Mouse (Mus musculus): Measurements from ENCODE around the gene Acss1. TPM values are rescaled to one million over a fixed set of nuclear protein-coding genes. Genes with fewer than 3 reads are reported as not detected.

Gene Acss1
- polyA plus RNA-seq, 1 experiment from 2014 or later = 10.0 TPM

GRCm38 (mm10) chr2:150655290-150655689, 13.0 kb downstream of the Acss1 start:
- ATAC-seq (replicated peaks; ENCODE audit: insufficient number of reproducible peaks, low FRiP score, low TSS enrichment, low read depth) = no peak
- Histone ChIP-seq H3K4me2 (ENCODE audit: low read depth, low read length) (no peak overlapping the region), H3K27me3 (ENCODE audit: control insufficient read depth, insufficient read depth, low read length) (no peaks in the 10 kb centered on the region), H3K9ac (replicated peaks; ENCODE audit: low read length) (no peak overlapping the region), H3K36me3 (replicated peaks; ENCODE audit: control insufficient read depth, insufficient read depth, low read depth, low read length) (no peaks in the 10 kb centered on the region), H3K27ac (replicated peaks; ENCODE audit: low read depth, low read length) (no peak overlapping the region), H3K4me1 (ENCODE audit: control insufficient read depth, insufficient read depth, low read length) (peaks cover 6% of the 10 kb centered on the region; the same call in 1 of the 2 replicates), H3K4me3 (ENCODE audit: low read depth, low read length) (no peak overlapping the region), H3K9me3 (replicated peaks; ENCODE audit: control insufficient read depth, low read length) (no peaks in the 10 kb centered on the region)
- WGBS = 81% methylated on average over 6 of the region's 6 CpGs
- no peak for DNase-seq (ENCODE audit: low spot score)

GRCm38 (mm10) chr2:150654814-150655213, 13.5 kb downstream of the Acss1 start:
- Histone ChIP-seq H3K4me2 (ENCODE audit: low read depth, low read length) (no peak overlapping the region), H3K27me3 (ENCODE audit: control insufficient read depth, insufficient read depth, low read length) (no peaks in the 10 kb centered on the region), H3K36me3 (replicated peaks; ENCODE audit: control insufficient read depth, insufficient read depth, low read depth, low read length) (no peaks in the 10 kb centered on the region), H3K9me3 (replicated peaks; ENCODE audit: control insufficient read depth, low read length) (no peaks in the 10 kb centered on the region), H3K4me1 (ENCODE audit: control insufficient read depth, insufficient read depth, low read length) (peaks cover 6% of the 10 kb centered on the region; the same call in 1 of the 2 replicates), H3K4me3 (ENCODE audit: low read depth, low read length) (no peak overlapping the region), H3K27ac (replicated peaks; ENCODE audit: low read depth, low read length) (no peak overlapping the region), H3K9ac (replicated peaks; ENCODE audit: low read length) (no peak overlapping the region)
- WGBS = 93% methylated on average over 2 of the region's 2 CpGs
- ATAC-seq (replicated peaks; ENCODE audit: insufficient number of reproducible peaks, low FRiP score, low TSS enrichment, low read depth) (no peak), DNase-seq (ENCODE audit: low spot score) (no peak)

GRCm38 (mm10) chr2:150651366-150651765, 16.9 kb downstream of the Acss1 start:
- Histone ChIP-seq H3K4me3 (ENCODE audit: low read depth, low read length) (no peak overlapping the region), H3K4me1 (ENCODE audit: control insufficient read depth, insufficient read depth, low read length) (peaks cover 6% of the 10 kb centered on the region; the same call in 1 of the 2 replicates), H3K27ac (replicated peaks; ENCODE audit: low read depth, low read length) (no peak overlapping the region), H3K4me2 (ENCODE audit: low read depth, low read length) (no peak overlapping the region), H3K36me3 (replicated peaks; ENCODE audit: control insufficient read depth, insufficient read depth, low read depth, low read length) (no peaks in the 10 kb centered on the region), H3K9me3 (replicated peaks; ENCODE audit: control insufficient read depth, low read length) (no peaks in the 10 kb centered on the region), H3K9ac (replicated peaks; ENCODE audit: low read length) (no peak overlapping the region), H3K27me3 (ENCODE audit: control insufficient read depth, insufficient read depth, low read length) (no peaks in the 10 kb centered on the region)
- no peak for DNase-seq (ENCODE audit: low spot score)
- no peak for ATAC-seq (replicated peaks; ENCODE audit: insufficient number of reproducible peaks, low FRiP score, low TSS enrichment, low read depth)
- 61% methylated on average over 9 of the region's 9 CpGs for WGBS

GRCm38 (mm10) chr2:150650511-150651074, 17.7 kb downstream of the Acss1 start:
- no peak overlapping the region for H3K27ac ChIP-seq (replicated peaks; ENCODE audit: low read depth, low read length)
- no peak overlapping the region for H3K4me3 ChIP-seq (ENCODE audit: low read depth, low read length)
- H3K4me2 ChIP-seq (ENCODE audit: low read depth, low read length) = no peak overlapping the region
- DNase-seq (ENCODE audit: low spot score) = peak; percentile 38
- no peaks in the 10 kb centered on the region for H3K36me3 ChIP-seq (replicated peaks; ENCODE audit: control insufficient read depth, insufficient read depth, low read depth, low read length)
- no peak overlapping the region for H3K9ac ChIP-seq (replicated peaks; ENCODE audit: low read length)
- WGBS = 7% methylated on average over 7 of the region's 7 CpGs
- H3K9me3 ChIP-seq (replicated peaks; ENCODE audit: control insufficient read depth, low read length) = no peaks in the 10 kb centered on the region
- peaks cover 6% of the 10 kb centered on the region; the same call in 1 of the 2 replicates for H3K4me1 ChIP-seq (ENCODE audit: control insufficient read depth, insufficient read depth, low read length)
- no peaks in the 10 kb centered on the region for H3K27me3 ChIP-seq (ENCODE audit: control insufficient read depth, insufficient read depth, low read length)
- ATAC-seq (replicated peaks; ENCODE audit: insufficient number of reproducible peaks, low FRiP score, low TSS enrichment, low read depth) = peak; percentile 60

- Histone ChIP-seq H3K9me3 (replicated peaks; ENCODE audit: control insufficient read depth, low read length) (no peaks in the 10 kb centered on the region), H3K9ac (replicated peaks; ENCODE audit: low read length) (no peak overlapping the region), H3K36me3 (replicated peaks; ENCODE audit: control insufficient read depth, insufficient read depth, low read depth, low read length) (no peaks in the 10 kb centered on the region), H3K27ac (replicated peaks; ENCODE audit: low read depth, low read length) (no peak overlapping the region), H3K4me3 (ENCODE audit: low read depth, low read length) (no peak overlapping the region), H3K27me3 (ENCODE audit: control insufficient read depth, insufficient read depth, low read length) (no peaks in the 10 kb centered on the region), H3K4me1 (ENCODE audit: control insufficient read depth, insufficient read depth, low read length) (peaks cover 6% of the 10 kb centered on the region; the same call in 1 of the 2 replicates), H3K4me2 (ENCODE audit: low read depth, low read length) (no peak overlapping the region)
- WGBS = 54% methylated on average over 13 of the region's 13 CpGs
- DNase-seq (ENCODE audit: low spot score) (no peak), ATAC-seq (replicated peaks; ENCODE audit: insufficient number of reproducible peaks, low FRiP score, low TSS enrichment, low read depth) (no peak)
These were observed 19.9 kb downstream of the Acss1 start for GRCm38 (mm10) chr2:150648300-150648895.

GRCm38 (mm10) chr2:150647681-150648299, 20.5 kb downstream of the Acss1 start:
- no peaks in the 10 kb centered on the region for H3K36me3 ChIP-seq (replicated peaks; ENCODE audit: control insufficient read depth, insufficient read depth, low read depth, low read length)
- H3K4me1 ChIP-seq (ENCODE audit: control insufficient read depth, insufficient read depth, low read length) = peaks cover 6% of the 10 kb centered on the region; the same call in 1 of the 2 replicates
- no peaks in the 10 kb centered on the region for H3K27me3 ChIP-seq (ENCODE audit: control insufficient read depth, insufficient read depth, low read length)
- no peak for DNase-seq (ENCODE audit: low spot score)
- no peak overlapping the region for H3K4me3 ChIP-seq (ENCODE audit: low read depth, low read length)
- no peak overlapping the region for H3K9ac ChIP-seq (replicated peaks; ENCODE audit: low read length)
- ATAC-seq (replicated peaks; ENCODE audit: insufficient number of reproducible peaks, low FRiP score, low TSS enrichment, low read depth) = no peak
- H3K4me2 ChIP-seq (ENCODE audit: low read depth, low read length) = no peak overlapping the region
- 74% methylated on average over 14 of the region's 14 CpGs for WGBS
- H3K9me3 ChIP-seq (replicated peaks; ENCODE audit: control insufficient read depth, low read length) = no peaks in the 10 kb centered on the region
- no peak overlapping the region for H3K27ac ChIP-seq (replicated peaks; ENCODE audit: low read depth, low read length)

GRCm38 (mm10) chr2:150646411-150647121, 21.7 kb downstream of the Acss1 start:
- Histone ChIP-seq H3K4me1 (ENCODE audit: control insufficient read depth, insufficient read depth, low read length) (peaks cover 6% of the 10 kb centered on the region; the same call in 1 of the 2 replicates), H3K4me3 (ENCODE audit: low read depth, low read length) (no peak overlapping the region), H3K27ac (replicated peaks; ENCODE audit: low read depth, low read length) (no peak overlapping the region), H3K4me2 (ENCODE audit: low read depth, low read length) (no peak overlapping the region), H3K9me3 (replicated peaks; ENCODE audit: control insufficient read depth, low read length) (no peaks in the 10 kb centered on the region), H3K9ac (replicated peaks; ENCODE audit: low read length) (no peak overlapping the region), H3K36me3 (replicated peaks; ENCODE audit: control insufficient read depth, insufficient read depth, low read depth, low read length) (no peaks in the 10 kb centered on the region), H3K27me3 (ENCODE audit: control insufficient read depth, insufficient read depth, low read length) (no peaks in the 10 kb centered on the region)
- WGBS = 84% methylated on average over 8 of the region's 8 CpGs
- DNase-seq (ENCODE audit: low spot score) = no peak
- no peak for ATAC-seq (replicated peaks; ENCODE audit: insufficient number of reproducible peaks, low FRiP score, low TSS enrichment, low read depth)

- H3K4me2 ChIP-seq (ENCODE audit: low read depth, low read length) = no peak overlapping the region
- H3K27me3 ChIP-seq (ENCODE audit: control insufficient read depth, insufficient read depth, low read length) = no peaks in the 10 kb centered on the region
- no peak overlapping the region for H3K27ac ChIP-seq (replicated peaks; ENCODE audit: low read depth, low read length)
- WGBS = 95% methylated on average over 4 of the region's 4 CpGs
- ATAC-seq (replicated peaks; ENCODE audit: insufficient number of reproducible peaks, low FRiP score, low TSS enrichment, low read depth) (no peak), DNase-seq (ENCODE audit: low spot score) (no peak)
- H3K9me3 ChIP-seq (replicated peaks; ENCODE audit: control insufficient read depth, low read length) = no peaks in the 10 kb centered on the region
- H3K4me1 ChIP-seq (ENCODE audit: control insufficient read depth, insufficient read depth, low read length) = no peaks in the 10 kb centered on the region
- H3K9ac ChIP-seq (replicated peaks; ENCODE audit: low read length) = no peak overlapping the region
- H3K36me3 ChIP-seq (replicated peaks; ENCODE audit: control insufficient read depth, insufficient read depth, low read depth, low read length) = no peaks in the 10 kb centered on the region
- no peak overlapping the region for H3K4me3 ChIP-seq (ENCODE audit: low read depth, low read length)
These were observed 23.1 kb downstream of the Acss1 start for GRCm38 (mm10) chr2:150645225-150645624.
